Mouse (Mus musculus): Measurements from ENCODE around the gene Slc35f6. TPM values are rescaled to one million over a fixed set of nuclear protein-coding genes. Genes with fewer than 3 reads are reported as not detected.
A peak's percentile ranks its signal among the peaks of the same experiment; 100 is the strongest.
"Not testable (repeated sequence)": the region's sequence is repeated elsewhere in the genome, so short reads cannot be mapped to it uniquely, and the experiment has no call there.

Slc35f6 gene
- total RNA-seq, 2 experiments from 2014 or later, result 29.0 TPM

DNA sequence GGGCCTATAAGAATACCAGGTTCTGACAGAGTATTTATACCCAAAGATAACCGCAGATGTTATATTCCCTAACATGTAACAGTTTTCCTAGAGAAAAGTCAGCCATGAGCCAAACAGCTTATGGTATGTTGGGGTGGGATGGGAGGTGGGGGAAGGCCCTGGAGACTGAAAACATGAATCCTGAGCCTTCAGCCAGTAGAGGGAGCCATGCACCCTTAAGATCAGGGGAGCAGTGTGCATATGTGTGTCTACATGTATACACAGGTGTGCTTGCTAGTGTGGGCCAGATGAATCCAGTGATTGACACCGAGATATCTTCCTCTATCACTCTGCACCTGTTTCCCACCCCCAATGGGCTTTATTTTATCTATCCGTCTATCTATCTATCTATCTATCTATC is 39.0 kb downstream of the Slc35f6 start:
- DNase-seq (ENCODE audit: low spot score in 2 of 2), result peak; percentile 22 to 44

DNA sequence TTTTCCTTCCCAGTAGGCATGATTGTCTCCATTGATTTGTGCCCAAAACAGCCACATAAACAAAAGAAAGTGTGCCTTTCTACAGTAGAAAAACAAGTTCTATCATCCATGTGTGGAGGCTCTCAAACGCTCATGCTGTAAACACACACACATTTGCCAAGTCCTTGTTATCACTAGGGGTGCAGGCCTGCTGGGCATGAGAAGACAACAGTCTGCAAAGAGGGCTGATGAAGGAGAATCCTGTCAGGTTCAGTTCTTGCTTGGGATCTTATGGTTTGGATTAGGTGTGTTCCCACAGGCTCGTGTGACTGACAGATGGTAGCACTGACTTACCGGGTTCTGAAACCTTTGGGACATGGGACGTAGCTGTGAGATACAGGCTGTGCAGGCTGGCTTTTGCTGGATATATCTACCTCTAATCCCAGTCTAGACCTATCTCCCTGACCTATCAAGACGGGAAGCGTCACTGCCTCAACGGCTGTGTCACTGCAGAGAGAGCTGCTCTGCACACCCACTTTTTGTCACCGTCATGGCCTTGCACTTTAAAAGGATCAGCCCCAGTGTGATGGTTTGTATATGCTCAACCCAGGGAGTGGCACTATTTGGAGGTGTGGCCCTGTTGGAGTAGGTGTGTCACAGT is 52.7 kb downstream of the Slc35f6 start:
- no peak for DNase-seq (ENCODE audit: low spot score in 2 of 2)

DNA sequence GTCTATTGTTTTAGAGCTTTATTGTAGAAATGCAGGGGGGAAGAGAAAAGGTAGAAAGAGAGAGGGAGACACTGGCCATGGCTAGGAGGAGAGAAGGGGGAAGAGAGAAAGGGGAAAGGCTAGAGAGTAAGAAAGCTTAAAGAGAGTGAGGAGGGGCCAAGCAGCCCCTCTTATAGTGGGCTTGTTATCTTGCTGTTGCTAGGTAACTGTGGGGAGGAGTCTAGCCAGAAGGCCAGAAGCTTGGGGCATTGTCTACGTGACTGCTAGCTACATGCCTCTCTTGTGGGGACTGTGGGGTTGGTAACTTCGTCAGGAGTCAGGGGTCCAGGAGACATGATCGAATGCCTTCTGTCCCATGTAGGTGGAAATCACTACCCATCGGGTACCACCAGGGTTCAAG is 53.6 kb downstream of the Slc35f6 start:
- DNase-seq (ENCODE audit: low spot score in 2 of 2), result not testable (repeated sequence)

- no peak for DNase-seq (ENCODE audit: low spot score in 2 of 2)
Observed at GRCm38 (mm10) chr5:30701866-30702265, 54.1 kb downstream of the Slc35f6 start.

Small RNA genes lying within 50 kb of the gene (microRNA-seq; reads per million reads assigned to microRNA genes)
- gene Mir5625, result 0.20 to 0.67 reads per million in 2 experiments

Other genes starting within 250 kb of the Slc35f6 start
- 1 to 10 TPM; 7.0 to 7.3 TPM for gene Otof, start 186.0 kb upstream of the Slc35f6 start, total RNA-seq (2021)
- gene 1700001C02Rik, start 181.9 kb upstream of the Slc35f6 start, total RNA-seq (2021), result 1 to 10 TPM in 1 of 2 experiments, not detected in 1; 1.3 TPM
- gene Cib4, start 102.1 kb upstream of the Slc35f6 start, total RNA-seq (2021), result not detected
- 10 to 100 TPM; 10.3 to 11.6 TPM for gene Kcnk3, start 59.8 kb upstream of the Slc35f6 start, total RNA-seq (2021)
- 10 to 100 TPM in 1 of 2 experiments, 1 to 10 TPM in 1; 9.3 to 10.4 TPM for gene Cenpa, start 18.8 kb downstream of the Slc35f6 start, total RNA-seq (2021)
- gene Dpysl5, start 63.6 kb downstream of the Slc35f6 start, total RNA-seq (2021), result 100 to 1,000 TPM; 321 to 327 TPM
- 100 to 1,000 TPM; 202 to 212 TPM for gene Mapre3, start 166.7 kb downstream of the Slc35f6 start, total RNA-seq (2021)
- gene Tmem214, start 220.1 kb downstream of the Slc35f6 start, total RNA-seq (2021), result 10 to 100 TPM; 64.5 to 66.9 TPM
- gene Agbl5, start 240.8 kb downstream of the Slc35f6 start, total RNA-seq (2021), result 10 to 100 TPM; 23.0 to 25.6 TPM